Mouse (Mus musculus): ENCODE measurements at regions not wholly inside any gene's neighbourhood (a gene's known extent, or its start where the extent isn't known, plus 50 kb on each side); places are given as distances from the start of the nearest gene placed in this dataset.
"Not testable (repeated sequence)": the region's sequence is repeated elsewhere in the genome, so short reads cannot be mapped to it uniquely, and the experiment has no call there.

GRCm38 (mm10) chr3:21910080-21910479 lies 166.4 kb upstream of the Tbl1xr1 start:
- H3K9ac ChIP-seq, result no peak overlapping the region
- H3K27me3 ChIP-seq (ENCODE audit: insufficient read depth, low read length), result no peaks in the 10 kb centered on the region
- TF ChIP-seq CTCF (IDR thresholded peaks at IDR 0.05; ENCODE audit: low read depth), result no peak
- no peaks in the 10 kb centered on the region for H3K36me3 ChIP-seq (ENCODE audit: insufficient read depth)
- no peak overlapping the region for H3K4me3 ChIP-seq (ENCODE audit: low read depth, low read length)
- no peak for DNase-seq
- H3K4me1 ChIP-seq (ENCODE audit: insufficient read depth), result no peaks in the 10 kb centered on the region
- no peak overlapping the region for H3K4me2 ChIP-seq
- H3K9me3 ChIP-seq (ENCODE audit: low read depth, low read length), result no peaks in the 10 kb centered on the region
- no peak for ATAC-seq (ENCODE audit: insufficient read depth)
- 88% methylated on average over 1 of the region's 1 CpGs for WGBS
- no peak overlapping the region for H3K27ac ChIP-seq (ENCODE audit: low read depth)

DNA sequence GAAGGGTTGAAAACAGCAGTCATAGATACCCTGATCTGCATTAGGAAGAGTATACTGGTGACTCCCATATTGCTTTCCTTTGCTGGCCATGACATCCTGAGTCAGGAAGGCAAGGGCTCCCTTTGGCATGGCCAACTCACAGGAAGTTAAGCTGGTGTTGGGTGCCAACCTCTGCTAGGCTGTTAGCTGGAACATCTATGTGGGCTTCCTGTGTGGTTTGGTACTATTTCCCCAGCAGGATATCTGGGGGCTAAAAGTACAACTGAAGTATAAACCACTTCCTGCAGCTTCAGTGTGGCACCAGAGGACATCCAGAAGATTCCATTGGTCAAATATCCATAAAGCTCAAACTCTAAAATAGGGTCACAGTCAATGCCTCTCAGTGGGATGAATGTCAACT lies 165.4 kb upstream of the Tbl1xr1 start:
- no peak overlapping the region for H3K27ac ChIP-seq (ENCODE audit: low read depth)
- H3K9ac ChIP-seq, result no peak overlapping the region
- no peak overlapping the region for H3K4me3 ChIP-seq (ENCODE audit: low read depth, low read length)
- DNase-seq, result no peak
- H3K4me2 ChIP-seq, result no peak overlapping the region
- H3K36me3 ChIP-seq (ENCODE audit: insufficient read depth), result no peaks in the 10 kb centered on the region
- no peak for TF ChIP-seq CTCF (IDR thresholded peaks at IDR 0.05; ENCODE audit: low read depth)
- no peaks in the 10 kb centered on the region for H3K27me3 ChIP-seq (ENCODE audit: insufficient read depth, low read length)
- ATAC-seq (ENCODE audit: insufficient read depth), result no peak
- H3K9me3 ChIP-seq (ENCODE audit: low read depth, low read length), result no peaks in the 10 kb centered on the region
- no peaks in the 10 kb centered on the region for H3K4me1 ChIP-seq (ENCODE audit: insufficient read depth)

- Histone ChIP-seq H3K27me3 (ENCODE audit: insufficient read depth, low read length) (no peaks in the 10 kb centered on the region), H3K4me1 (ENCODE audit: insufficient read depth) (no peaks in the 10 kb centered on the region; the same call in 1 of the 2 replicates), H3K36me3 (ENCODE audit: insufficient read depth) (no peaks in the 10 kb centered on the region), H3K4me3 (ENCODE audit: low read depth, low read length) (no peak overlapping the region), H3K9me3 (ENCODE audit: low read depth, low read length) (no peaks in the 10 kb centered on the region), H3K27ac (ENCODE audit: low read depth) (no peak overlapping the region), H3K9ac (no peak overlapping the region), H3K4me2 (no peak overlapping the region)
- TF ChIP-seq CTCF (IDR thresholded peaks at IDR 0.05; ENCODE audit: low read depth), result no peak
- 80% methylated on average over 9 of the region's 9 CpGs for WGBS
- no peak for DNase-seq
- ATAC-seq (ENCODE audit: insufficient read depth), result no peak
These were observed 159.1 kb upstream of the Tbl1xr1 start for GRCm38 (mm10) chr3:21917228-21917910.

- Histone ChIP-seq H3K9me3 (ENCODE audit: low read depth, low read length) (no peaks in the 10 kb centered on the region), H3K27me3 (ENCODE audit: insufficient read depth, low read length) (no peaks in the 10 kb centered on the region), H3K4me3 (ENCODE audit: low read depth, low read length) (no peak overlapping the region), H3K27ac (ENCODE audit: low read depth) (no peak overlapping the region), H3K36me3 (ENCODE audit: insufficient read depth) (no peaks in the 10 kb centered on the region), H3K4me2 (no peak overlapping the region), H3K4me1 (ENCODE audit: insufficient read depth) (no peaks in the 10 kb centered on the region; the same call in 1 of the 2 replicates), H3K9ac (no peak overlapping the region)
- TF ChIP-seq CTCF (IDR thresholded peaks at IDR 0.05; ENCODE audit: low read depth), result no peak
- WGBS, result 86% methylated on average over 10 of the region's 10 CpGs
- DNase-seq (no peak), ATAC-seq (ENCODE audit: insufficient read depth) (no peak)
These were observed 158.0 kb upstream of the Tbl1xr1 start for GRCm38 (mm10) chr3:21918431-21918830.

DNA sequence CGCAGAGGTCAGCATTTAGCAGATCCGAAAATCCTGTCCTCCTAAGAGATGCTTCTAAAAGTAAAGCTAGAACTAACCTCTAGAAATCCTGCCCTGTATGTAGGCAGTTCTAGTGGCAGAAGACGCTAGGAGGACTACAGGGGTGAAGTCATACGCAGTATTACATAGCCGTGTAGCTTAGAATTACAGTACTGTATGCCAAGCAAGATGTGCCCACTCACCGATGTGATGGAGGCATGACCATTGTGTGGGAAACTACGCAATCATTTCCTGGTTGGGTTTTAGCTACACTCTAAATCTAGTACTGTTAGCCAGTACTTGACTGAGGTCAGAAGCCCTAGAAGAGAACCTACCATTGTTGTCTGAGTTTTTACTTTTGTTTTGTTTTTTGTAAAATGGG lies 156.5 kb upstream of the Tbl1xr1 start:
- H3K9ac ChIP-seq, result no peak overlapping the region
- ATAC-seq (ENCODE audit: insufficient read depth), result no peak

GRCm38 (mm10) chr3:21931951-21932350 lies 144.5 kb upstream of the Tbl1xr1 start:
- DNase-seq, result no peak
- WGBS, result 84% methylated on average over 6 of the region's 6 CpGs
- Histone ChIP-seq H3K4me3 (ENCODE audit: low read depth, low read length) (no peak overlapping the region), H3K4me1 (ENCODE audit: insufficient read depth) (peaks cover 16% of the 10 kb centered on the region; the same call in 1 of the 2 replicates), H3K9ac (no peak overlapping the region), H3K27me3 (ENCODE audit: insufficient read depth, low read length) (no peaks in the 10 kb centered on the region), H3K4me2 (no peak overlapping the region), H3K27ac (ENCODE audit: low read depth) (no peak overlapping the region), H3K9me3 (ENCODE audit: low read depth, low read length) (no peaks in the 10 kb centered on the region), H3K36me3 (ENCODE audit: insufficient read depth) (no peaks in the 10 kb centered on the region)
- no peak for TF ChIP-seq CTCF (IDR thresholded peaks at IDR 0.05; ENCODE audit: low read depth)
- no peak for ATAC-seq (ENCODE audit: insufficient read depth)

More for the DNA sequence above, 156.5 kb upstream of the Tbl1xr1 start:
- no peak for DNase-seq
- H3K4me1 ChIP-seq (ENCODE audit: insufficient read depth), result no peaks in the 10 kb centered on the region; the same call in 1 of the 2 replicates
- no peaks in the 10 kb centered on the region for H3K9me3 ChIP-seq (ENCODE audit: low read depth, low read length)
- no peak overlapping the region for H3K4me3 ChIP-seq (ENCODE audit: low read depth, low read length)
- H3K4me2 ChIP-seq, result no peak overlapping the region
- TF ChIP-seq CTCF (IDR thresholded peaks at IDR 0.05; ENCODE audit: low read depth), result no peak
- H3K36me3 ChIP-seq (ENCODE audit: insufficient read depth), result no peaks in the 10 kb centered on the region
- 91% methylated on average over 7 of the region's 7 CpGs for WGBS
- no peaks in the 10 kb centered on the region for H3K27me3 ChIP-seq (ENCODE audit: insufficient read depth, low read length)
- H3K27ac ChIP-seq (ENCODE audit: low read depth), result no peak overlapping the region

GRCm38 (mm10) chr3:21932696-21933095 lies 143.8 kb upstream of the Tbl1xr1 start:
- H3K4me1 ChIP-seq (ENCODE audit: insufficient read depth), result peaks cover 18% of the 10 kb centered on the region; the same call in 1 of the 2 replicates
- not testable (repeated sequence) for H3K27ac ChIP-seq (ENCODE audit: low read depth); DNase-seq; H3K27me3 ChIP-seq (ENCODE audit: insufficient read depth, low read length); H3K9me3 ChIP-seq (ENCODE audit: low read depth, low read length); H3K9ac ChIP-seq; H3K4me2 ChIP-seq; ATAC-seq (ENCODE audit: insufficient read depth); H3K36me3 ChIP-seq (ENCODE audit: insufficient read depth); H3K4me3 ChIP-seq (ENCODE audit: low read depth, low read length)
- 65% methylated on average over 8 of the region's 8 CpGs for WGBS
